Mouse (Mus musculus): ENCODE measurements at regions not wholly inside any gene's neighbourhood (a gene's known extent, or its start where the extent isn't known, plus 50 kb on each side); places are given as distances from the start of the nearest gene placed in this dataset.

GRCm38 (mm10) chr13:32536241-32536640 lies 197.7 kb upstream of the Gmds start:
- no peak for DNase-seq

GRCm38 (mm10) chr13:32535602-32536001 lies 197.1 kb upstream of the Gmds start:
- DNase-seq = no peak

DNA sequence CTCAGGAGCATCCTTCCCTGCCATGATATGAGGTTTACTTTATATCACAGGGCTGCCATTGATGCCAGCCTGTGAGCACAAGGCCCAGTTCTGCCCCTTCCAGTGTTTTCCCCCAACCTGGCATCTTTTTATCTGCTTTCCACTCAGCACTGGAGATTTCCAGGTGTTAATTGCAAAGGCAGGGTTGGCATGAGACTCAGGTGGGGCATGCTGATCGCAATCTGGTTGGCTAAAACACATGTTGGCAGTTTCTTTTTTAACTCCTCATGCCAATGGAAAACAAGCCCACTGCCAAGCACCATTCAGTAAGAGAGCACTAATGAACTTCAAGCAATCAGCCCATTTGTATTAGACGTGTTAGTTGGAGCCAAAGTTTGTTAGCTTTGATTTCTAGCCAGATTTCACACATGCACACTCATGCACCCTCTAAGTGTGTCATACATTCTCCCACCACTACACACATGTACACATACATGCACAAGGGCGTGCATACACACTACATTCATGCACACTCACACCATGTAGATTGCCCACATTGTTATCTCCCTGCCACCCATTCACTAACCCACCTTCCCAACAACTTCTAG lies 192.5 kb upstream of the Gmds start:
- DNase-seq = no peak

DNA sequence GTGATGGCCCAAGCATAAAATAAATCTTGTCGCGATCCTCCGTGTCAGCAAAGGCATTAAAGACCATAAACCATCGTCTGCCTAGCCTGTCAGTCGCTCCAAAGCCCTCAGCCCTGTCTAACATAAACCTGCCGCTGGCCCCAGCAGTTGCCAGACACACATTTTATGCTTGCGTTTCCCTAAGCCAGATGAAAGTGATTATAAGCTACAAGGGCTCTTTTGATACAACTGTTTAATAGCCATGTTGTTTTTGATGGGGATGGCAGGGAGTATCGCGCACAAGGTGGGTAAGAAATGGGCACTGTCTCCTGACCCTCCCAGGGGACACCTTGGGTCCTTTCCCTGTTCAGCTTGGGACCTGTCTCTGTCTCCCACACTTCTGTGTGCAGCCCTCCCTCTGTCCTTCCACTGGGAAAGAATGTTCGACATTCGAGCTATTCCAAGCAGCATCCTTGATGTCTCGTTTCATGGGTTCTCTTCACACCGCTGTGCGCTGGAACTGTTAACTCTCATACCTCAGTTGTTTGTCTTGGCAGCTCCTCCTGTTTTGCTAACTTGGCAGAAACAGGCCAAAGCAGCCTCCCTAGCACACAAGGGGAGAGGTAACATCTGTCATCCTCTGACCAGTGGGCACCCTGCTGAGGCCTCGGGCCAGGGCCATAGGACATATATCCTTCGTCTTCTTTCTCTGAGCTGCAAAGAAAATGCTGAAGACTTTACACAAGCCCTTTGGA lies 180.2 kb upstream of the Gmds start:
- peak; percentile 63 for DNase-seq

- DNase-seq = no peak
Observed at GRCm38 (mm10) chr13:32517514-32517913, 179.0 kb upstream of the Gmds start.

DNA sequence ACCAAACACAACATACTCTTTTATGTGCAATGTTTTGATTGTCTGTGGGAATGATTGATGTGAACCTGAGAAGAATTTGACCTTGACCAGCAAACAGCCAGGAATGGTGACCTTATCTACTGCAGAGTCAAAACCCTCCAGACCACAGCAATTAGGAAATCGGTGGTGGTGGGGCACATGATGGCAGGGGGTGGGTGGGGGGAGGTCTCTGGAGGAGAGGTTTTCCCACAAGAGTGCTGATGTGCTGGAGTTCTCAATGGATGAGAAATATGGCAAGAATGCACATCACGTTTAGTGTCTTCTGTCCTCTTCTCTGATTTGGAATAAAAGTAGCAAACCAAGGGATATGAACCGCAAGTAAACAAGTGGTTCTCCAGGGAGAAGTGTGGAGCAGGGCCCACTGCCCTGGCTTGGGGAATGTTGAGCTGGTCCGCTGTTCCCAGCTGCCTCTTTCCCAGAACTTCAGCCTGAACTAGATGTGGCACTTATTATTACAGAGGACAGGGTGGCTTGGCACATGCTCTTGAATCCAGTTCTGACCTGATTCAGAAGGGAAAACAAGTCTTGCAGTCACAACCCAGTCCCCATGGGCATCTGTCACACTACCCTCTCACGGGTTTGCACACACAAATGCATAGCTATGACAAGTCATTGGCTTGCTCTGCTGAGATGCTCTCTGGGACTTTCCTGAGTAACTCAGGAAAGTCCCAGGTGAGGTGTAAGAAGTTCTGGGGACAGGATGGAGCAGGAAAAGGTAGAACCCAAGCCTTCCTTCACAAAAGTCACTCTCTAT lies 170.9 kb upstream of the Gmds start:
- DNase-seq = no peak

- no peak for DNase-seq
Observed at GRCm38 (mm10) chr13:32508447-32508846, 169.9 kb upstream of the Gmds start.

- DNase-seq = no peak
Observed at GRCm38 (mm10) chr13:32507825-32508224, 169.3 kb upstream of the Gmds start.

GRCm38 (mm10) chr13:32498205-32498790 lies 159.8 kb upstream of the Gmds start:
- DNase-seq = peak; percentile 90

DNA sequence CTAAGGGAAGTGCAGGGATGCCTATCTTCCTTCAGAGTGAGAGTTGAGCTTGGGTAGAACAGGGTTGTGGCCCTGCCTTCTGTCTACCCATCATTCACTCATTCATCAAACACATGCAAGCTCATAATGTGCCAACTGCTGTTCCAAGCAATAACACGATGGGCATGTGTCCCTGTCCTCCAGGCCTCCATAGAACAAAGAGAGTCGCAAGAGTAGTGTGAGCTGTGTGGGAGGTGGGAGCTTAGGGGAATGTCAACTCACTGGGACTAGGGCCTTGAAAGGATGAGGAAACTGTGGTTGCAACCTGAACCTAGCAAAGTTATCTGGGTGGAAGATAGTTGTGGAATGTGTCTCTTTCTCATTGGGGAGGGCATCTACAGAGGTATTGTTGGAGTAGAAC lies 157.7 kb upstream of the Gmds start:
- no peak for DNase-seq

- peak; percentile 70 for DNase-seq
Observed at GRCm38 (mm10) chr13:32495063-32495462, 156.5 kb upstream of the Gmds start.

GRCm38 (mm10) chr13:32493806-32494205 lies 155.3 kb upstream of the Gmds start:
- DNase-seq = peak; percentile 79

DNA sequence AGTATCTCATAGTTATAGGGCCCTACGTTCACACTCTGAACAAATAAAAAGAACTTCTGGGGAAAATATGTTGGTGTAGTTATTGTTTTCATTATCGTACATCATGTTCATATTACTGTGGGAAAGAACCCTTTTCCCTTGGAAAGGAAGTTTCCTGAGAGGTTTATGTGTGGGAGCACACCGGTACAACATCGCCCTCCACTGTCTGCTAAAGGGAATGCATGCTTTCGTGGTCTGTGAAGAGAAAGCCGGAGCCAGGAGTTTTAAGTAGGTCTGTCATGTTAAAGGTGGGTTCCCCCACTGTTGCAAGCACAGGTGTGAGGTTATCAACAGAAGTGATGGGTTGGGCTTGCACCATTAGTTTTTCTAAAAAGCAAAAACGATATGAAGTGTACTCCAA lies 154.8 kb upstream of the Gmds start:
- DNase-seq = peak; percentile 80

- DNase-seq = no peak
Observed at GRCm38 (mm10) chr13:32492566-32492965, 154.0 kb upstream of the Gmds start.

- DNase-seq = no peak
Observed at GRCm38 (mm10) chr13:32481444-32482058, 143.0 kb upstream of the Gmds start.

- no peak for DNase-seq
Observed at GRCm38 (mm10) chr13:32480029-32480428, 141.5 kb upstream of the Gmds start.

- DNase-seq = peak; percentile 24
Observed at GRCm38 (mm10) chr13:32479118-32479818, 140.7 kb upstream of the Gmds start.

DNA sequence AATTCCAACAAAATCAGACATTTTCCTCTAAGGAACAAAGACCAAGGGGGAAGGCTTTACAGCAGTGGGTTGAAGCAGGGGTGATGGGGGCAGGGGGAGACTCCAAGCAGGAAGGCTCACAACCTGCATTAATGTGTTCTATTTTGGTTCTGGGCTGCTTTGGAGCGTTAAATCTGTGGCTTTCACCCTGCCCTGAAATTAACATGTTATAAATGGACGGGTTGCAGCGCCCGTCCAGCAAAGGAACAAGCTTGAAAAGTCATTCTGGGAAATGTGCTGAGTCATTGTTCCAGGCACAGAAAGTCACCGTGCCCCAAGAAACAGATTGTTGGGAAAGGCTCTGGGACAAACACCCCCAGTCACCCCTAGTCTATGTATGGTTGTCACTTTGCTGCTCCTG lies 127.2 kb upstream of the Gmds start:
- DNase-seq = peak; percentile 36

GRCm38 (mm10) chr13:32465041-32465682 lies 126.6 kb upstream of the Gmds start:
- DNase-seq = no peak

- DNase-seq = peak; percentile 13
Observed at GRCm38 (mm10) chr13:32454419-32455146, 116.0 kb upstream of the Gmds start.
